ENCODE assay signal across 8 mouse cellular contexts in the genomic region with DNA sequence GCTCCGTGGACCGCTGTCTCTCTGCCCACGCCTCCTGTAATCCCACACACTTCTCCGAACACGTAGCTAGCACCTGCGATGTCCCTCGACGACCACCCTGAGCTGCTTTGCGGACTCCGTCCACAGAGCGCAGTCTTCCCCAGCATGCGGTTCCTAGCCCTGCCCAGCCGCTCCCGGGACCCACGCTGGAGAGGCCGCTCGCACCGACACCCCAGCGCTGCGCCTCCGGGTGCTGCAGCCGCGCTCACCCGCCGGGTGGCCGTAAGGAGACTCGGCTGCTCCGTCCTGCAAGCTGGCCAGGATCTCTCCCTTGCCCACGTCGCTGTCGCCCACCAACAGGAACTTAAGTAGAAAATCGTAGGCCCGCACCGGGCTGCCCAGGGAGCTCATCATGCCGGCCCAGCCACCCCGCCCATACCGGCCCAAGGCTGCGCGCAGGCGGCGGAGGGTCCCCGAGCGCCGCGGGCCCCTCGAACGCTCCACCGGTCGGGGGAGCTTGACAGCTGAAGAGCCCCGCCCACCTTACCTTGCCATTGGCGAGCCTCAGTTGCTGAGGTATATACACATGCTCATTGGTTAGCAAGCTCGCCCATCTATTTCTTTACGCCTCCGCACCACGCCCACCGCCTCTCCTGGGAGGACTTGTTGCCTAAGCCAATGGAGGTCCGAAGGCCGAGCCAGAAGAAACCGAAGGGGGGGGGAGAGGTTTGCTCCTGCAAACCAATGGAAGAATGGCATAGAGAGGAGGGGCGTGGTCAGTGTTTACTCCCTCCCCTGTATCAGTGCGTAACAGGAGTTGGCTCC. TPM values are rescaled to one million over a fixed set of nuclear protein-coding genes. Genes with fewer than 3 reads are reported as not detected.
DNase-seq lines count a peak whose midpoint lies in the region; ATAC-seq and TF ChIP-seq lines count a peak whose summit lies in the region.

A gene (minus strand): TSS at position 502 of the 804 bp plus-strand sequence.

- H3K4me3 ChIP-seq in hindbrain, postnatal 0 days (ENCODE audit: low read length) = peak within 1 kb of the TSS; percentile 77
- peak within 1 kb of the TSS; percentile 85 for H3K4me3 ChIP-seq in left cerebral cortex, adult 2 months

- H3K36me3 ChIP-seq in hindbrain, postnatal 0 days (ENCODE audit: insufficient read depth, low read length) = no peaks in the 10 kb centered on the region

- H3K27ac ChIP-seq in hindbrain, postnatal 0 days = peak within 1 kb of the TSS; percentile 79
- peak within 1 kb of the TSS; percentile 88 for H3K27ac ChIP-seq in left cerebral cortex, adult 2 months

- ATAC-seq in hindbrain, postnatal 0 days = peak; percentile 100
- ATAC-seq in megakaryocyte, adult 5-6 weeks (ENCODE audit: poor library complexity, severe bottlenecking) = peak; percentile 79

- under 1% methylated on average over 61 of the region's 61 CpGs for WGBS in hindbrain, postnatal 0 days

- H3K4me1 ChIP-seq in hindbrain, postnatal 0 days (ENCODE audit: insufficient read depth, low read length) = peaks cover 3% of the 10 kb centered on the region; the same call in 1 of the 2 replicates

- TF ChIP-seq CTCF in hindbrain, postnatal 0 days (IDR thresholded peaks at IDR 0.05; ENCODE audit: low read depth) = peak; percentile 21; the same call in 1 of the 2 replicates
- TF ChIP-seq CTCF in left cerebral cortex, adult 2 months (IDR thresholded peaks at IDR 0.05) = no peak; the same call in 1 of the 2 replicates

- H3K4me2 ChIP-seq in hindbrain, postnatal 0 days (ENCODE audit: low read depth, low read length) = peak within 1 kb of the TSS; percentile 90

- H3K9ac ChIP-seq in hindbrain, postnatal 0 days (replicated peaks; ENCODE audit: low read length) = peak within 1 kb of the TSS; percentile 70

- intact Hi-C loops in left cerebral cortex, adult 2 months (cut with DNase I) = loop anchor here (1.0 kb wide), 3 partner anchors 19 to 46 kb away; a partner anchor contains a TSS

- H3K9me3 ChIP-seq in hindbrain, postnatal 0 days (ENCODE audit: low read length) = no peaks in the 10 kb centered on the region

- peak; percentile 76 for DNase-seq in adrenal gland, adult 18-20 months (ENCODE audit: low spot score in 2 of 2)
- DNase-seq in embryo, embryonic 10 days (ENCODE audit: low spot score) = peak; percentile 99
- DNase-seq in gastrocnemius, adult 8-10 months (ENCODE audit: low spot score in 2 of 2) = peak; percentile 91 to 95
- DNase-seq in hindbrain, postnatal 0 days (ENCODE audit: low spot score) = peak; percentile 99
- DNase-seq in left cerebral cortex, adult 2 months (ENCODE audit: extremely low spot score in 1 of 2, low spot score in 2 of 2) = peak; percentile 93 to 95
- DNase-seq in right cerebral cortex, postnatal 14 days = peak; percentile 95
- peak; percentile 83 for DNase-seq in urinary bladder, postnatal 25 days (ENCODE audit: low spot score)

- H3K27me3 ChIP-seq in hindbrain, postnatal 0 days (ENCODE audit: insufficient read depth, low read length) = no peaks in the 10 kb centered on the region

RNA-seq across cellular contexts. Expression of the gene that starts here (rescaled TPM):
- total RNA-seq in adrenal gland, adult 18-20 months (2021) = 1 to 10 TPM; 5.4 to 6.0 TPM
- 10 to 100 TPM; 13.2 to 23.0 (median 18.9) TPM for total RNA-seq in gastrocnemius, adult 8-10 months (2022)
- 7.6 and 11.4 TPM in 2 replicates for total RNA-seq in hindbrain, postnatal 0 days (2014; rRNA removed)
- 8.9 and 9.9 TPM in 2 replicates for polyA plus RNA-seq in hindbrain, postnatal 0 days (2015; fragmentation: Nextera tagmentation; extraction: Ambion mirVana)
- total RNA-seq in left cerebral cortex, adult 2 months (2021) = 10 to 100 TPM; 43.5 to 53.4 TPM
- 0.39 TPM in 1 of 2 replicates, not detected in the other for total RNA-seq in megakaryocyte, adult 5-6 weeks (2015)
- not detected in 2 replicates for total RNA-seq in megakaryocyte, adult 5-6 weeks (2017)

Comparison
In these comparisons a context has a peak if more than half of its experiments do, and no peak if none do; other contexts are left out.
1. Peak in every context shown above with its lines: DNase-seq, ATAC-seq, H3K4me3 ChIP-seq and H3K27ac ChIP-seq.
2. Peak in ATAC-seq in megakaryocyte, adult 5-6 weeks; RNA of the gene not detected or under 1 TPM.